Comparison of ENCODE assay signal across 25 mouse cellular contexts in genomic region chr13:53117921-53118320, GRCm38 (mm10).
"Had no signal": no experiment of that assay in that cellular context is flagged by ENCODE, and none has a peak within 500 bp of the region (broad histone marks: within the 10 kb centered on the region; RNA-seq: fewer than 3 reads in every experiment).

No protein-coding gene starts in this region.

- H3K36me3 ChIP-seq: forebrain, embryonic 15.5 days had no signal

- DNase-seq: cerebellum, adult 8-10 months; cerebellum, adult 9-11 months; cerebellum, postnatal 25 days; cerebellum, postnatal 36 days; embryo, embryonic 11 days; forebrain, postnatal 0 days; gastrocnemius, postnatal 10 days; gastrocnemius, postnatal 14 days; gastrocnemius, postnatal 25 days; gastrocnemius, postnatal 36 days; heart, adult 18-20 months; heart, adult 2 months had no signal

- H3K9me3 ChIP-seq: embryonic facial prominence, embryonic 10.5 days; embryonic facial prominence, embryonic 12.5 days; embryonic facial prominence, embryonic 13.5 days; embryonic facial prominence, embryonic 15.5 days; forebrain, embryonic 10.5 days; forebrain, embryonic 12.5 days; forebrain, embryonic 13.5 days; forebrain, embryonic 15.5 days; heart, embryonic 10.5 days had no signal

- H3K4me3 ChIP-seq: embryonic facial prominence, embryonic 10.5 days; embryonic facial prominence, embryonic 12.5 days; embryonic facial prominence, embryonic 13.5 days; embryonic facial prominence, embryonic 15.5 days; erythroblast, embryonic 14.5 days; forebrain, embryonic 10.5 days; forebrain, embryonic 12.5 days; forebrain, embryonic 13.5 days; forebrain, embryonic 15.5 days; gastrocnemius, adult 2 months; heart, adult 2 months; heart, embryonic 10.5 days had no signal

- H3K27me3 ChIP-seq: embryonic facial prominence, embryonic 12.5 days; embryonic facial prominence, embryonic 13.5 days; embryonic facial prominence, embryonic 15.5 days; forebrain, embryonic 12.5 days; forebrain, embryonic 13.5 days; forebrain, embryonic 15.5 days had no signal

- ATAC-seq: forebrain, embryonic 13.5 days; forebrain, embryonic 14.5 days; forebrain, embryonic 15.5 days; forebrain, embryonic 16.5 days; forebrain, postnatal 0 days had no signal
